Mouse (Mus musculus) hindbrain, embryonic 11.5 days (tissue): Measurements from ENCODE around the gene Nrxn1. TPM values are rescaled to one million over a fixed set of nuclear protein-coding genes. Genes with fewer than 3 reads are reported as not detected.

Experiments used
- ATAC-seq: fragments of 200-750 bp; cut with Nextera tagmentation; 2 replicates; pipeline ENCODE4 v1.8.0; 2017; ENCODE audit warnings: mild to moderate bottlenecking, moderate TSS enrichment, moderate library complexity; ENCODE audit not compliant: low FRiP score
- DNase-seq: peaks from one replicate; pipeline ENCODE4 v3.0.0-alpha.2; 2015; ENCODE audit warnings: low spot score
- H3K27ac ChIP-seq: fragments of 300-500 bp; sonication (generic); 2 replicates; pipeline ENCODE4 v1.5.1; 2014; ENCODE audit warnings: mild to moderate bottlenecking, low read depth, low read length
- H3K27me3 ChIP-seq: fragments of 300-500 bp; sonication (generic); 2 replicates; pipeline ENCODE4 v1.6.1; 2014; ENCODE audit warnings: mild to moderate bottlenecking, low read length, moderate library complexity, mixed read lengths; ENCODE audit not compliant: control insufficient read depth, insufficient read depth
- H3K36me3 ChIP-seq: fragments of 300-500 bp; sonication (generic); 2 replicates; pipeline ENCODE4 v1.6.1; 2014; ENCODE audit warnings: mild to moderate bottlenecking, low read length, moderate library complexity, mixed read lengths; ENCODE audit not compliant: control insufficient read depth, insufficient read depth
- H3K4me1 ChIP-seq: fragments of 300-500 bp; sonication (generic); replicated peaks from 2 replicates; pipeline ENCODE4 v1.6.1; 2014; ENCODE audit warnings: low read length, mixed read lengths; ENCODE audit not compliant: control insufficient read depth, insufficient read depth
- H3K4me2 ChIP-seq: fragments of 300-500 bp; sonication (generic); replicated peaks from 2 replicates; pipeline ENCODE4 v1.6.1; 2014; ENCODE audit warnings: mild to moderate bottlenecking, low read depth, low read length
- H3K4me3 ChIP-seq: fragments of 300-500 bp; sonication (generic); 2 replicates; pipeline ENCODE4 v1.5.1; 2014; ENCODE audit warnings: low read depth, low read length
- H3K9ac ChIP-seq: fragments of 300-500 bp; sonication (generic); 2 replicates; pipeline ENCODE4 v1.6.1; 2014; ENCODE audit warnings: low read depth, low read length
- H3K9me3 ChIP-seq: fragments of 300-500 bp; sonication (generic); 2 replicates; pipeline ENCODE4 v1.6.1; 2016; ENCODE audit warnings: low read length; ENCODE audit not compliant: control insufficient read depth
- WGBS: fragments of 180-500 bp; shearing (Covaris S2); extraction: QIAGEN DNeasy Blood & Tissue Kit; methylation state at CpG from one replicate; pipeline ENCODE4 v1.1.7; 2014; 5-methylcytosine and 5-hydroxymethylcytosine counted together
- polyA plus RNA-seq: library from polyadenylated mRNA; unstranded; fragments of >200 nt; fragmentation: Nextera tagmentation; extraction: Ambion mirVana; gene quantifications from 2 replicates; pipeline ENCODE4 v1.2.1, GENCODE M21; 2014

The Nrxn1 gene
- polyA plus RNA-seq, 1 experiment from 2014 or later = 25.0 TPM

- no peak for ATAC-seq
- Histone ChIP-seq H3K27ac (no peak overlapping the region), H3K4me3 (no peak overlapping the region), H3K4me2 (no peak overlapping the region), H3K9ac (no peak overlapping the region), H3K4me1 (no peaks in the 10 kb centered on the region), H3K36me3 (no peaks in the 10 kb centered on the region), H3K27me3 (no peaks in the 10 kb centered on the region; the same call in 1 of the 2 replicates), H3K9me3 (no peaks in the 10 kb centered on the region)
- WGBS = 52% methylated on average over 4 of the region's 4 CpGs
- peak; percentile 6 for DNase-seq
Observed at GRCm38 (mm10) chr17:90453280-90453679, 639.6 kb downstream of the Nrxn1 start.

GRCm38 (mm10) chr17:90452770-90453169 lies 640.1 kb downstream of the Nrxn1 start:
- Histone ChIP-seq H3K9me3 (no peaks in the 10 kb centered on the region), H3K27ac (no peak overlapping the region), H3K4me3 (no peak overlapping the region), H3K27me3 (no peaks in the 10 kb centered on the region; the same call in 1 of the 2 replicates), H3K9ac (no peak overlapping the region), H3K36me3 (no peaks in the 10 kb centered on the region), H3K4me1 (no peaks in the 10 kb centered on the region), H3K4me2 (no peak overlapping the region)
- DNase-seq (peak; percentile 20), ATAC-seq (no peak; the same call in 1 of the 2 replicates)
- WGBS = 74% methylated on average over 2 of the region's 2 CpGs

GRCm38 (mm10) chr17:90451384-90451783 lies 641.5 kb downstream of the Nrxn1 start:
- 67% methylated on average over 2 of the region's 2 CpGs for WGBS
- no peak overlapping the region for H3K9ac ChIP-seq
- no peak for DNase-seq

GRCm38 (mm10) chr17:90443067-90443466 lies 649.8 kb downstream of the Nrxn1 start:
- Histone ChIP-seq H3K27ac (no peak overlapping the region), H3K9ac (no peak overlapping the region), H3K36me3 (no peaks in the 10 kb centered on the region), H3K4me3 (no peak overlapping the region), H3K9me3 (no peaks in the 10 kb centered on the region), H3K27me3 (no peaks in the 10 kb centered on the region), H3K4me1 (no peaks in the 10 kb centered on the region), H3K4me2 (no peak overlapping the region)
- DNase-seq = no peak
- no peak for ATAC-seq

More at GRCm38 (mm10) chr17:90451384-90451783, 641.5 kb downstream of the Nrxn1 start:
- Histone ChIP-seq H3K27me3 (no peaks in the 10 kb centered on the region; the same call in 1 of the 2 replicates), H3K27ac (no peak overlapping the region), H3K9me3 (no peaks in the 10 kb centered on the region), H3K4me3 (no peak overlapping the region), H3K4me2 (no peak overlapping the region), H3K4me1 (no peaks in the 10 kb centered on the region), H3K36me3 (no peaks in the 10 kb centered on the region)
- no peak for ATAC-seq

- Histone ChIP-seq H3K9ac (no peak overlapping the region), H3K4me2 (no peak overlapping the region)
Observed at GRCm38 (mm10) chr17:90435836-90436235, 657.0 kb downstream of the Nrxn1 start.

GRCm38 (mm10) chr17:90435371-90435770 lies 657.5 kb downstream of the Nrxn1 start:
- no peak for DNase-seq
- H3K27me3 ChIP-seq = no peaks in the 10 kb centered on the region
- no peak overlapping the region for H3K4me2 ChIP-seq
- H3K27ac ChIP-seq = no peak overlapping the region
- no peaks in the 10 kb centered on the region for H3K4me1 ChIP-seq
- ATAC-seq = no peak
- H3K36me3 ChIP-seq = no peaks in the 10 kb centered on the region
- no peaks in the 10 kb centered on the region for H3K9me3 ChIP-seq
- 84% methylated on average over 2 of the region's 2 CpGs for WGBS
- H3K4me3 ChIP-seq = no peak overlapping the region
- no peak overlapping the region for H3K9ac ChIP-seq

More at GRCm38 (mm10) chr17:90435836-90436235, 657.0 kb downstream of the Nrxn1 start:
- no peaks in the 10 kb centered on the region for H3K36me3 ChIP-seq
- no peaks in the 10 kb centered on the region for H3K27me3 ChIP-seq
- H3K27ac ChIP-seq = no peak overlapping the region
- DNase-seq (no peak), ATAC-seq (no peak)
- no peaks in the 10 kb centered on the region for H3K9me3 ChIP-seq
- no peak overlapping the region for H3K4me3 ChIP-seq
- no peaks in the 10 kb centered on the region for H3K4me1 ChIP-seq

GRCm38 (mm10) chr17:90430211-90430610 lies 662.7 kb downstream of the Nrxn1 start:
- no peak for ATAC-seq
- 100% methylated on average over 1 of the region's 1 CpGs for WGBS
- no peak overlapping the region for H3K9ac ChIP-seq

GRCm38 (mm10) chr17:90425974-90426373 lies 666.9 kb downstream of the Nrxn1 start:
- Histone ChIP-seq H3K36me3 (no peaks in the 10 kb centered on the region), H3K9ac (no peak overlapping the region), H3K9me3 (no peaks in the 10 kb centered on the region), H3K4me3 (no peak overlapping the region), H3K27me3 (no peaks in the 10 kb centered on the region), H3K4me2 (no peak overlapping the region), H3K27ac (no peak overlapping the region), H3K4me1 (no peaks in the 10 kb centered on the region)
- ATAC-seq = no peak
- no peak for DNase-seq
- WGBS = 89% methylated on average over 3 of the region's 3 CpGs

More at GRCm38 (mm10) chr17:90430211-90430610, 662.7 kb downstream of the Nrxn1 start:
- no peak overlapping the region for H3K4me3 ChIP-seq
- H3K9me3 ChIP-seq = no peaks in the 10 kb centered on the region
- H3K27ac ChIP-seq = no peak overlapping the region
- no peaks in the 10 kb centered on the region for H3K27me3 ChIP-seq
- DNase-seq = no peak
- no peaks in the 10 kb centered on the region for H3K4me1 ChIP-seq
- H3K4me2 ChIP-seq = no peak overlapping the region
- H3K36me3 ChIP-seq = no peaks in the 10 kb centered on the region

- ATAC-seq (no peak), DNase-seq (no peak)
- no peak overlapping the region for H3K27ac ChIP-seq
- H3K27me3 ChIP-seq = no peaks in the 10 kb centered on the region
- no peaks in the 10 kb centered on the region for H3K4me1 ChIP-seq
- no peaks in the 10 kb centered on the region for H3K36me3 ChIP-seq
- WGBS = 83% methylated on average over 3 of the region's 3 CpGs
- H3K9me3 ChIP-seq = no peaks in the 10 kb centered on the region
- no peak overlapping the region for H3K4me2 ChIP-seq
- H3K4me3 ChIP-seq = no peak overlapping the region
- no peak overlapping the region for H3K9ac ChIP-seq
Observed at GRCm38 (mm10) chr17:90422591-90422990, 670.3 kb downstream of the Nrxn1 start.
